Mouse (Mus musculus) fibroblast of lung, adult 2 months (primary cell): ENCODE results near the gene Braf.
A peak's percentile ranks its signal among the peaks of the same experiment; 100 is the strongest.

Experiments used
- DNase-seq: peaks from one replicate; pipeline ENCODE4 v3.0.0-alpha.2; 2011; ENCODE audit warnings: low read depth

Gene Braf

DNA sequence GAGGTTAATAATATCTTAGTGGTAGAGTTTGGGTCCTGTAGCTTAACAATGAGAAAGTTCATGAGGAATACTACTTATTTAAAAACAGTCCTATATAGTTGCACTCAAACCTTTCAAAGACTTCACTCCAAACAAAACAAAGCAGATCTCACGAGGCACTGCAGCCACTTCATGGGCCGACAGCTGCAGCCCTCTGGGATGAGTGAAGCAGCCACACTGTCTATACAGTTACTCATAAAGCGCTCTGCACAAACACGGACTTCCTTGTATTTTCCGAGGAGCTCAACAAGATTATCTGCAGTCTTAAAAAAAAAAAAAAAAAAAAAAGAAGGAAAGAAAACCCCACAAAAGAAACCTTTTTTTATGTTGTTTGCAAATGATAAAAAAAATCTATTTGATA, 117.9 kb downstream of the Braf start:
- DNase-seq: no peak

DNA sequence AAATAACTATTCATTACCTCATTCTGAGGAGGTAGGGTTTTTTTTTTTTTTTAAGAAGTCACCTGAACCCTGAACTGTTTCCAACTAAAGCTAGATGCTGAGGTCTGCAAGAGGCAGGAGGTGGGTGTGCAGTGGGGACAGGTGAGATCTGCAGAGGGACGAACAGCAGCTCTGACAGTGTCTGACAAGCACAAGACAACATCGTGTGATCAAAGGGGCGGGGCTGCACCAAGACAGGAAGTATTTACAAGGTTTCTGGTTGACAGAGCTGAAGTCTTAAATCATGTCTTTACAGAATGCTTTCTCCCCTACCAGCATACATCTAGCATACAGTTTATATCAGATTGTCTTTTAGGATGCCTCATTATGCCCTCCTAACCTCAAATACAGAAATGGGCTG, 118.4 kb downstream of the Braf start:
- DNase-seq: no peak

DNA sequence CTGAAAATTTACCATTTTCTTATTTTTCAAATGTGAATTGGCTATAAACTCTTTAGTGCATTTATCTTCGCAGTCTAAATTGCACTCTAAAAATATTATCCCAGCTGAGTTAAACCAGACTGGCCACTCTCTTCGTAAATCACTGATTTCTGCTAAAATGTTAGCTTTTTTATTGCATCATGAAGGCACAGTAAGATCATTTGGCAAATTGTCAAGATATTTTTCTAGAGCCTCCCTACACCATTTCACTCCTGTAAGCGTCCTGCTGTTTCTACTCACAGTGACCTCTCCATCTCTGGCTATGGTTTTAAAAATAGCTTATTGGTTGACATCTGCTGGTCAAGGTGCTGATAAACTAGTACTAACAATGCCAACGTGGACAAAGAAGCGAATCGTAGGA, 119.2 kb downstream of the Braf start:
- no peak for DNase-seq

- DNase-seq: no peak
Observed at GRCm38 (mm10) chr6:39604565-39604964, 120.7 kb downstream of the Braf start.

GRCm38 (mm10) chr6:39601828-39602227, 123.4 kb downstream of the Braf start:
- DNase-seq: no peak

DNA sequence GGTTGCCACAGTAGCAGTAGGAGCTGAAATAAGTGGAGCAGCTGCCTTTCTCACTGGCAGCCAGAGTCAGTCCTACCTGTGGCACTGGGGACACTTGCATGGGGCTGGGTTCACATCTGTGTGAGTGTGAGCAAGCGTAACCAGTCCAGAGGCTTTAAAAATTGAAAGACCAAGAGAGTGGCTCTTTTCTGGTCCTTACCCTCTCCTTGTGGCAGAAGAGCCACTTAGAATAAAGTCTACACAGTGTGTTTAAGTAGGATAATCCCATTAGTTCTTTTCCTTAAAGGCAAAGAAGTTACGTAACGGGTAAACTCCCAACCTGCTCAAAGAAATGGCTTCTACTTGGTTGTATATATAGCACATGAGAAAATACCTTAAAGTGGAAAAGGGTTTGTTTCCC, 124.4 kb downstream of the Braf start:
- no peak for DNase-seq

GRCm38 (mm10) chr6:39592401-39593214, 132.7 kb downstream of the Braf start, which contains the start of gene Ndufb2:
Ndufb2 (plus strand) TSS chr6:39592574.
- DNase-seq: peak; percentile 92

DNA sequence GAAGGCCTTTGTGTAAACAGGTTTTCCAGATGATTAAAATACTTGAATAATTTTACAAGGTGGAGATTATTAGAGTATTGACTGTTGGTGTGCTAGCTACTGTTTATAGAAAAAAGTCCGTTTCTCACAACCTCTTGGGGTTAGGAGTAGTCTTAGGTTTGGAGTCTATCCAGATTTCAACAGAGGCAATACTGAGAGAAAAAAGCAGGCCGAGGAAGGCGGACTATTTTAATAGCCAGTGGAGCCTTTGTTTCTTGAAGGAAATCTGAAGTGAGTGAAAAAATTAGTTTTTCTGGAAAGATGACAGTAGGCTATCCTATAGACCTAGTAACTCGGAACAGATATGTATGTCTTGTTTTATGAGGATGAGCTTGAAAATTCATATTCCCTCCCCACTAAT, 133.8 kb downstream of the Braf start:
- DNase-seq: no peak

- DNase-seq: no peak
Observed at GRCm38 (mm10) chr6:39585517-39585916, 139.7 kb downstream of the Braf start, which contains the start of gene Gm42420. Gm42420 (plus strand) TSS chr6:39585753.

DNA sequence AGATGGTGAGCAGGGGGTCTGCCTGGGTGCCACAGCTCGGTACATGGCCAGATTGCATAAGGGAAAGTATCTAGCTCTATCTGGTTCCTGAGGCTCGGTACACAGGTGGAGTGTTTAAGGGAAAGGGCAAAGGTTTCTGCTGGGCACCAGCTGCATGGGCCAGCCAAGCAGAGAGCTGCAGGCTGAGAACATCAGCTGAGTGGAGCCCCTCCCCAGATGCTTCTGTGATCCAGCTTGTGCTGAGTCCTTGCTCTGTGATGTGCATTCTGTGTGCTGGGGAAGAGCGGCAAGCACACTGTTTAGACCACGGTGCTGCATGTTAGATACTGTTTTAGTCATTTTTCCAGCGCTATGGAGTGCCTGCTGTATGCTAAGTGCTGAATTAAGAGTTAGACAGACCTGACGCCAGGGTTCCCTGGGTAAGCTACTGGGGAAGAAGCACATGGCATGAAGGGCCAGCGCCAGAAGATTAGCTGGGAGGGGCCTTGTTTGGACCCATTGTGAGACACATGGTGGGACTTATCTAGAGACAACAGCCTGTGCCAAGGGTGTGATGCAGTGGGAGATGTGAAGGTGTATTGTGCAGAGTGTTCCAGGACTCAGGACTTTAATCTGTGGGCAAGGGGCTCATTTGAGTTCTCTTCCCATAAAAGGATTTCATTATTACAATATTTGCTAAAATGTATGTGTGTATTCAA, 144.0 kb downstream of the Braf start:
- DNase-seq: no peak

GRCm38 (mm10) chr6:39580558-39580957, 144.7 kb downstream of the Braf start:
- no peak for DNase-seq

- no peak for DNase-seq
Observed at GRCm38 (mm10) chr6:39579552-39579951, 145.7 kb downstream of the Braf start.

DNA sequence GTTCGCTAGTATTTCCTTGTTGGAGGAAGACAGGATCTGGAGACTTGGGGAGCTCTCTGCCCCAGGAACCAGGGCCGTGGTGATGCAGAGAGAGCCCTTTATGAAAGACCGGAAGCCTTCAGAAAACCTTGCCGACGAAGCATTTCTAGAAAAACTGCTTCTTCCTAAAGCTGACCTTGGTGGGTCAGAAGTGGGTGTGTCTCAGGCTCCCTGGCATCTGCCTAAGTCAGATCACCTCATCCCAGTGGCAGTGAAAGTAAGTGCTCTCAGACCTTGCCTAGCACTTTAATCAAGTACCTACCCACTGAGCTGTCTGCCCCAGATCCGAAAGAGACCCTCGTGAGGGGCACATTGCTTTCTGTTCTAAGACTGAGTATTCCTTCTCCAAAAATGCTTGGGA, 150.3 kb downstream of the Braf start:
- no peak for DNase-seq

GRCm38 (mm10) chr6:39574555-39574869, 150.8 kb downstream of the Braf start:
- DNase-seq: no peak

- DNase-seq: no peak
Observed at GRCm38 (mm10) chr6:39573791-39574554, 151.3 kb downstream of the Braf start, which contains the start of gene Adck2. Adck2 (plus strand) TSS chr6:39573873.

- DNase-seq: no peak
Observed at GRCm38 (mm10) chr6:39570426-39570825, 154.8 kb downstream of the Braf start.

- DNase-seq: no peak
Observed at GRCm38 (mm10) chr6:39567528-39567927, 157.7 kb downstream of the Braf start.

DNA sequence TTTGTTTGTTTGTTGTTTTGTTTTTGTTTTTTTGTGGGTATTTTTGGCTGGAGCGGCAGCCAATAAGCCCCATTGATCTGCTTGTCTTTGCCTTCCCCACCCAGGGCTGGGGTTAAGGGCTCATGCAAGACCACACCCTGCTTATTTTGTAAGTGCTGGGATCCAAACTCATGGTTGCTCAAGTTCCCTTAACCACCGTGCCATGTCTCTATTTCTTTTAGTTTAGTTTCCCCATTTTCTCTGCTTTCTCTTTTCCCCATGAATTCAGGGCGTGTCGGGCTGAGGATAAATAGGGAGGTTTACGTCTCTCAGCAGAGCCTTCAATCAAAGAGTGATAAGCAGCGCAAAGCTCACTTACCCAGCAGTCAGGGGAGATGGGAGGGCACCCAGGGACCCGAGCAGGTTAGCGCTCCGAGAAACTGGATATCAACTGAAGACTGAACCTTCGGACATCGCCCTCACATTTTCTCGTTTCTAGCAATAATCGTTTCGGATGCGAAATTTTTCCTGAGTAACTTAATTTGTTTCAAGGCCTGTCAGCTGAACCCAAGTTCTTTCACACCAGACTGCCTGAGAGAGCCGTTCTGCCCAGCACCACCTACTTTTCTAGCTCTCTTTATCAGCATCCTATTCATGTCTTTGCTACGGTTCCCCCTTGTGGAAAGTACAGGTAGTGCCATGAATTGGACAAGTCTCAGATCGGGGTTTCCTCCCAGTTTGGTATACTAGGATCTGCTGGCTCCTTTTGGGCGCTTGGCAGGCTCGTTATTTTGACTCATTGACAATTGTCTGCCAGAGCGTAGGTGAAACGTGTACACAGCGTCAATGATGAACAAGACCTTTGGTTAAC, 162.9 kb downstream of the Braf start:
- peak; percentile 73 for DNase-seq

DNA sequence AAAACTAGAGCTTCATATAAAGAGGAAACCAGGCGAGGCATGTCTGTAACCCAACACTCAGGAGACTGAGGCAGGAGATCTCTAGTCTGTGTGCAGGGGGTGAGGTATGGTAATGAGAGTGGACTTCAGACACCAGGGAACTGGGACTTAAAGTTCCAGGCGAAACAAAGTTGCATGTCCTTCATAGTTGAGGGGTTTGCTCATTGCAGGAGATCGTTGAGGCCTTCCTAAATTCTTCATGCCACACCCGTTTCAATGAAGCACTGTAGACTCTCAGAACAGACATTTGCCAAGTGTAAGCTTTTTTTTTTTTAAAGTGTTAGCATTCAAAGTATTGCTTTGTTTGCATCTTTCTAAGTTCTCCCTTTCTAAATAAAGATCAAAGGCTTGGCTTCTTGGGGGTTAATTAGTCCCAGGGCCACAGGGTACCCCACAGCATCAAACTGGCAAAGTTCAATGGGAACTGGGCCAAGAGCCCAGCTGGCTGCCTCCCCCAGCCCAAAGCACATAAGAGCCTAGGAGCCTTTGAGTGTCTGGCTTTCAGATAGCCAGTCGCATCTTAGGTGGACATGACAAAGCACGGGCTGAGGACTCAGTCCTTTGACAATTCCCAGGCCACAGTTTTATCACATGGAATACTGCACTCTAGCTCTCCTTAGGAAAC, 165.9 kb downstream of the Braf start:
- no peak for DNase-seq

GRCm38 (mm10) chr6:39557723-39558261, 167.5 kb downstream of the Braf start, which contains the start of gene Dennd2a:
Dennd2a (minus strand) TSS chr6:39557867.
- DNase-seq: no peak
